Mouse (Mus musculus) forebrain, embryonic 10.5 days (tissue): ENCODE data around the gene Ncln. TPM values are rescaled to one million over a fixed set of nuclear protein-coding genes. Genes with fewer than 3 reads are reported as not detected.

Source experiments
- DNase-seq: peaks from one replicate; pipeline ENCODE4 v3.0.0-alpha.2; 2017; ENCODE audit warnings: low spot score; ENCODE audit errors: extremely low spot score
- H3K27ac ChIP-seq: fragments of 300-500 bp; sonication (generic); 2 replicates; pipeline ENCODE4 v1.5.1; 2016; ENCODE audit warnings: mild to moderate bottlenecking
- H3K27me3 ChIP-seq: fragments of 300-500 bp; sonication (generic); 2 replicates; pipeline ENCODE4 v1.6.1; 2016; ENCODE audit warnings: mild to moderate bottlenecking; ENCODE audit not compliant: poor library complexity, severe bottlenecking
- H3K36me3 ChIP-seq: fragments of 300-500 bp; sonication (generic); replicated peaks from 2 replicates; pipeline ENCODE4 v1.6.1; 2016; ENCODE audit warnings: mild to moderate bottlenecking, moderate library complexity
- H3K4me1 ChIP-seq: fragments of 300-500 bp; sonication (generic); 2 replicates; pipeline ENCODE4 v1.6.1; 2016
- H3K4me3 ChIP-seq: fragments of 300-500 bp; sonication (generic); 2 replicates; pipeline ENCODE4 v1.5.1; 2016; ENCODE audit warnings: mild to moderate bottlenecking, moderate library complexity
- H3K9me3 ChIP-seq: fragments of 300-500 bp; sonication (generic); 2 replicates; pipeline ENCODE4 v1.6.1; 2016; ENCODE audit warnings: mild to moderate bottlenecking, moderate library complexity
- WGBS: fragments of 180-500 bp; shearing (Covaris S2); methylation state at CpG from one replicate; pipeline ENCODE4 v1.1.7; 2016; 5-methylcytosine and 5-hydroxymethylcytosine counted together
- polyA plus RNA-seq: library from polyadenylated mRNA; unstranded; fragments of >200 nt; fragmentation: Nextera tagmentation; extraction: Ambion mirVana; gene quantifications from 2 replicates; pipeline ENCODE4 v1.2.1, GENCODE M21; 2016

Ncln gene
- polyA plus RNA-seq, 1 experiment from 2014 or later, result 88.2 TPM

DNA sequence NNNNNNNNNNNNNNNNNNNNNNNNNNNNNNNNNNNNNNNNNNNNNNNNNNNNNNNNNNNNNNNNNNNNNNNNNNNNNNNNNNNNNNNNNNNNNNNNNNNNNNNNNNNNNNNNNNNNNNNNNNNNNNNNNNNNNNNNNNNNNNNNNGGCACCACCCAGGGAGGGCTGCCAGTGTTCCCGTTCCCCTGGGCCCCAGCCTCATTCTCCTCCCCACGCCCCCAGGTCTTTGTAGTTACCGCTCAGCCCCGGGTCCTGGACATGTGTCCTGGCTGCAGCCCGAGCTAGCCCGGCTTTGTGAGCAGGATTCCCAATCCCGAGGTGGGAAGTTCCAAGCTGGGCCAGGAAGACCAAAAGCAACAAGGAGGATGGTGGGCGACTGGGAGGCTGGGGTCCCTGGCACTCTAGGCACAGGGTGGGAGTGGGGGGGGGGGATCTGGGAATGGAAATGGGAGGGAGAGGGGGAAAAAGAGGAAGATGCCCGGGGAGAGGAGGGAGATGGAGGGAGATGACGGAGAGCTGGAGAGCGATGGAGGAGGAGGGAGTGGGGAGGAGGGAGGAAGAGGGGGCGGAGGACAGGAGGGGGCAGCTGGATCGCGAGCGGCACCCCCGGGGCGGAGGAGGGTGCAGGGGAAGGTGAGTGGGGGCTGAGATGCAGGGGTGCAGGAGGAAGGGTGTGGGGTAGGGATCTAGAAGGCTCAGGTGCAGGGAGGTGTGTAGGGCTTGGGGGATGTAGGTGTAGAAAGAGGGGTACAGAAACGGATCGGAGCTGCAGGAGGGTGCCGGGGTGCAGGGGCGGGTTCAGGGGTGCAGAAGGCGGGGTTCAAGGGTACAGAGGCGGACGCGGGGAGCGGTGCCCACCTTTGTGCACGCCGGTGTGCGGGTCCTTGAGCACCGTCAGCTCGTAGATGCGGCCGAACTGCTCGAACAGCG is 14.3 kb downstream of the Ncln start:
- Histone ChIP-seq H3K27ac (peak overlapping the region; percentile 68), H3K4me1 (peaks cover 39% of the 10 kb centered on the region), H3K36me3 (peaks cover 9% of the 10 kb centered on the region), H3K27me3 (peaks cover 55% of the 10 kb centered on the region), H3K4me3 (peak overlapping the region; percentile 58), H3K9me3 (no peaks in the 10 kb centered on the region)
- WGBS, result 3% methylated on average over 34 of the region's 35 CpGs
- DNase-seq, result no peak

- Histone ChIP-seq H3K9me3 (no peaks in the 10 kb centered on the region), H3K36me3 (no peaks in the 10 kb centered on the region), H3K27me3 (peaks cover 95% of the 10 kb centered on the region), H3K4me3 (no peak overlapping the region), H3K27ac (no peak overlapping the region), H3K4me1 (peaks cover 44% of the 10 kb centered on the region)
- 89% methylated on average over 10 of the region's 10 CpGs for WGBS
- DNase-seq, result no peak
Observed at GRCm38 (mm10) chr10:81474461-81474860, 21.7 kb downstream of the Ncln start.

- DNase-seq, result peak; percentile 81
- H3K4me1 ChIP-seq, result peaks cover 44% of the 10 kb centered on the region
- under 1% methylated on average over 22 of the region's 22 CpGs for WGBS
- no peaks in the 10 kb centered on the region for H3K36me3 ChIP-seq
- peak overlapping the region; percentile 54 for H3K4me3 ChIP-seq
- H3K27me3 ChIP-seq, result peaks cover 98% of the 10 kb centered on the region
- peak overlapping the region; percentile 85 for H3K27ac ChIP-seq
- H3K9me3 ChIP-seq, result no peaks in the 10 kb centered on the region
Observed at GRCm38 (mm10) chr10:81473003-81473451, 23.2 kb downstream of the Ncln start.

DNA sequence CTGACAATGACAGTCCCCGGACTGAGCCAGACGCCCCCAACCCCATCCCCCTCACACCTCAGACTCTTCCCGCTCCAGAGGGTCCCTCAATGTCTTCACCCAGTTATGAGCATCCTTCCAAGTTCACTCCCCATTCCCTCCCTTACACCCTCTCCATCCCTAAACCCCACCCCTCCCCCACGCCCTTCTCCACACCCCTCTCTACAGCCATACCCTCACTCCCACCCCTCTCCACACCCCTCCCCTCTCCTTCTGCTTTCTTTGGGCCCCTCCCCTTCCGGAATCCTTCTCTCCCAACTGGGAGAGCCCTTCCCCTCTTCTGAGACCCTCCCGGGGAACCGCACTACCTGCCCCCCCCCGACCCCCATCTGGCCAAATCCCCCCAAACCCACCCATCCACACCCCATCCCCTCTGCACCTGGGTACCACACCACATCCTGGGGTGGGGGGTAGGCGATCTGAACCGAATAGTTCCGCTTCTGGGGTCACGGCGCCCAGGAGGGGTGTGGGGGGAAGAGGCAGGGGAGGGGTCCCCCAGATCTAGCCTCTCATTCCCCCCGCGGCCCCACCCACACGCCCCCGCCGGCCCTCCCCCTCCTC is 23.7 kb downstream of the Ncln start:
- H3K27ac ChIP-seq, result peak overlapping the region; percentile 85
- 5% methylated on average over 18 of the region's 18 CpGs for WGBS

DNA sequence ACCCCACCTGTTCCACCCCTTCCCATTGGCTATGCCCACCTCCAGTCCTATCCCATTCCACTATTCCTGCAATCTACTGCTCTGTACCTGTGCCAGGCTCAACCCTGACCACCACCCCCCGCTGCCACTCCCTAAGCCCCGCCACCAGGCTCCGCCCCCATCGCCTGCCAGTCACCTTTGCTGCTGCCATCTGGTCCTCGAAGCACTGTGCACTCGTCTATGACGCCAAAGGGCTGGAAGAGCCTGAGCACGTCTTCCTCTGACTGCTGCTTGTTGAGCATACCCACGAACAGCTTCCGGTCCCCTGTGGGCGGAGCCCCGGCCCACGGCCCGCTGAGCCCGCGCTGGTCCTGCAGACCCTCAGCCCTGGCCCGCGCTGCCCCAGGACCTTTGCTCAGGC is 25.7 kb downstream of the Ncln start:
- no peak for DNase-seq
- Histone ChIP-seq H3K9me3 (no peaks in the 10 kb centered on the region), H3K4me1 (peaks cover 46% of the 10 kb centered on the region), H3K4me3 (no peak overlapping the region), H3K36me3 (no peaks in the 10 kb centered on the region), H3K27me3 (peaks cover 94% of the 10 kb centered on the region), H3K27ac (peak overlapping the region; percentile 17; the same call in 1 of the 2 replicates)
- 66% methylated on average over 18 of the region's 18 CpGs for WGBS

More for the DNA sequence above, 23.7 kb downstream of the Ncln start:
- peaks cover 42% of the 10 kb centered on the region for H3K4me1 ChIP-seq
- no peak for DNase-seq
- peaks cover 97% of the 10 kb centered on the region for H3K27me3 ChIP-seq
- peak overlapping the region; percentile 54 for H3K4me3 ChIP-seq
- H3K36me3 ChIP-seq, result no peaks in the 10 kb centered on the region
- no peaks in the 10 kb centered on the region for H3K9me3 ChIP-seq

DNA sequence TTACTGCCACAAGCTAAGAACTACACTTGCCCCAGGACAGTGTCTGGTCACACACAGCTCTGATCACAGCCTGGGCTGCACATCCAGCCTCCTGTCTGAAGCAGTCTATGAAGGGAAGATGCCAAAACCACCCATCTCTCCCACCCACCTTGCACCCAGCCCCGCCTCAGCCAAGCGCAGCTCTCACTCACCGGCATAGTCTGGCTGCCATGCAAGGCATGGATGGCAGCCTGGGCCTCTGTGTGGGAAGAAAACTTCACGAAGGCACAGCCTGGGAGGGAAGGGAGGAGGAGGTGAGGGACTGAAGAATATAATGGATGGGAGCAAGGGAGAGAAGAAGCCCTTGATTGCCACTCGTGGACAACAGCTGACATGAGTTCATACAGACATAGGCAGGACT is 26.9 kb downstream of the Ncln start:
- Histone ChIP-seq H3K27me3 (peaks cover 94% of the 10 kb centered on the region), H3K4me1 (peaks cover 56% of the 10 kb centered on the region), H3K27ac (no peak overlapping the region), H3K9me3 (no peaks in the 10 kb centered on the region), H3K4me3 (no peak overlapping the region), H3K36me3 (no peaks in the 10 kb centered on the region)
- 89% methylated on average over 5 of the region's 5 CpGs for WGBS
- no peak for DNase-seq

DNA sequence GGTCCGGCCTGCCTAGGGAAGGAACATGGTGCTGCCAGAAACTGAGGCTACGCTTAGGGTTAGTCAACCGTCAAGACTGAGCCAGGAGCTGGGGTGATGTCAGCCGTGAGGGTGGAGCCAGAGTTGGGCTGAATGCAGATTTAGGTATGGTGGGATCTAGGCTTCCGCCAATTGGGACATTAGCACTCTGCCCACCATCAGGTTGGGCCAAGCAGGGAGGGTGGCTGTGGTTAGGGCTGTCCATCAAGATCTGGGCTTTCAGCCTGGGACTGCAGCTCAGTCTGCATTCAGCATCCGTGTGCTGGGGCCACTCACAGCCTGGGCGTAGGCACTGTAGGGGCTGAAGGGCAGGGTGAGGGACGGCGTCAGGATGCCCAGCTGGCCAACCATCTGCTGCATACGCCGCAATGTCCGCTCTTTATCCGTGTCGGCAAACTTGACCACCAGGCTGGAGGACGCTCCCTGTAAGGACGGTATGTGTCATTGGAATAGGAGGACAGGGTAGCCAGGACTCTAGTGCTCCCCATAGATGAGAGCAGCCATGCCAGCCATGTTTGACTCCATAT is 28.4 kb downstream of the Ncln start:
- H3K9me3 ChIP-seq, result no peaks in the 10 kb centered on the region
- peaks cover 94% of the 10 kb centered on the region for H3K27me3 ChIP-seq
- no peak for DNase-seq
- 89% methylated on average over 16 of the region's 16 CpGs for WGBS
- H3K4me1 ChIP-seq, result peaks cover 49% of the 10 kb centered on the region
- H3K4me3 ChIP-seq, result no peak overlapping the region
- H3K36me3 ChIP-seq, result no peaks in the 10 kb centered on the region
- H3K27ac ChIP-seq, result no peak overlapping the region

- DNase-seq, result no peak
Observed at GRCm38 (mm10) chr10:81466881-81467280, 29.3 kb downstream of the Ncln start.

GRCm38 (mm10) chr10:81466066-81466465 is 30.1 kb downstream of the Ncln start:
- Histone ChIP-seq H3K36me3 (no peaks in the 10 kb centered on the region), H3K9me3 (no peaks in the 10 kb centered on the region), H3K27ac (no peak overlapping the region), H3K27me3 (peaks cover 94% of the 10 kb centered on the region), H3K4me1 (peaks cover 45% of the 10 kb centered on the region), H3K4me3 (no peak overlapping the region)
- DNase-seq, result no peak
- 91% methylated on average over 2 of the region's 2 CpGs for WGBS

More at GRCm38 (mm10) chr10:81466881-81467280, 29.3 kb downstream of the Ncln start:
- Histone ChIP-seq H3K4me3 (no peak overlapping the region), H3K36me3 (no peaks in the 10 kb centered on the region), H3K27ac (no peak overlapping the region), H3K27me3 (peaks cover 94% of the 10 kb centered on the region), H3K4me1 (peaks cover 48% of the 10 kb centered on the region), H3K9me3 (no peaks in the 10 kb centered on the region)
- 67% methylated on average over 14 of the region's 14 CpGs for WGBS

DNA sequence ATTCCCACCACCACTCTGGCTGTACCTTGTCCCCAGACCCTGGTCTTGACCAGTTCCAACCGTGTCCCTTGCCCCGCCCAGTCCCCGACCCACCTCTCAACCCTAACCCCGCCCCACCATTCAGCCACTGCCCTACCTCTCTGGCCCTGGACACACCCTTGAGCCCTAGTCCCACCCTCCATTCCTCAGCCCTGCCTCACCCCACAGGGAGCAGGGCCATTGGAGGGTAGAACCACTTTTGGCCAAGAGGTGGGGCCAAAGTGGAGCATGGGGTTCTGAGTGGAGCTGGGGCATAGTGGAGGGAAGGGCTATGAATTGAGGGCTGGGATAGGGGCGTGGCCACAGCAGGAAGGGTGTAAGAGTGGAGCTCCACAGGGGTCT is 30.9 kb downstream of the Ncln start:
- H3K4me3 ChIP-seq, result peak overlapping the region; percentile 58; the same call in 1 of the 2 replicates

GRCm38 (mm10) chr10:81464405-81465264 is 31.6 kb downstream of the Ncln start:
- DNase-seq, result peak; percentile 86
- H3K27me3 ChIP-seq, result peaks cover 94% of the 10 kb centered on the region
- 3% methylated on average over 33 of the region's 33 CpGs for WGBS
- H3K4me1 ChIP-seq, result peaks cover 49% of the 10 kb centered on the region
- peak overlapping the region; percentile 56 for H3K27ac ChIP-seq
- peak overlapping the region; percentile 58 for H3K4me3 ChIP-seq
- H3K9me3 ChIP-seq, result no peaks in the 10 kb centered on the region
- H3K36me3 ChIP-seq, result no peaks in the 10 kb centered on the region

More for the DNA sequence above, 30.9 kb downstream of the Ncln start:
- no peaks in the 10 kb centered on the region for H3K36me3 ChIP-seq
- peaks cover 94% of the 10 kb centered on the region for H3K27me3 ChIP-seq
- H3K27ac ChIP-seq, result no peak overlapping the region
- no peak for DNase-seq
- peaks cover 43% of the 10 kb centered on the region for H3K4me1 ChIP-seq
- WGBS, result 2% methylated on average over 5 of the region's 5 CpGs
- H3K9me3 ChIP-seq, result no peaks in the 10 kb centered on the region

GRCm38 (mm10) chr10:81463531-81463930 is 32.7 kb downstream of the Ncln start:
- no peak overlapping the region for H3K27ac ChIP-seq
- H3K27me3 ChIP-seq, result peaks cover 96% of the 10 kb centered on the region
- no peaks in the 10 kb centered on the region for H3K36me3 ChIP-seq
- H3K9me3 ChIP-seq, result no peaks in the 10 kb centered on the region
- 75% methylated on average over 4 of the region's 4 CpGs for WGBS
- H3K4me1 ChIP-seq, result peaks cover 49% of the 10 kb centered on the region
- DNase-seq, result no peak
- peak overlapping the region; percentile 58 for H3K4me3 ChIP-seq
